Mouse (Mus musculus) megakaryocyte, embryonic 14.5 days (primary cell): ENCODE data around the gene Lrrtm1.

Experiments used
- FLI1 ChIP-seq: IDR thresholded peaks from 2 replicates; pipeline ENCODE4 v1.6.1; 2012; ENCODE audit warnings: low read length, inconsistent platforms, mixed read lengths
- GATA1 ChIP-seq: IDR thresholded peaks from 3 replicates; pipeline ENCODE4 v1.6.1; 2012; ENCODE audit warnings: mixed read lengths, low read length, inconsistent platforms, borderline replicate concordance

- TF ChIP-seq GATA1, result no peak
- TF ChIP-seq FLI1, result no peak
Observed at GRCm38 (mm10) chr6:77256348-77256747, 13.9 kb downstream of the Lrrtm1 start.
